Mouse (Mus musculus): ENCODE results near the gene Armc10. TPM values are rescaled to one million over a fixed set of nuclear protein-coding genes. Genes with fewer than 3 reads are reported as not detected.

Armc10 gene
- polyA plus RNA-seq, 1 experiment from 2014 or later = 54.4 TPM

- WGBS = 69% methylated on average over 3 of the region's 3 CpGs
- no peak for TF ChIP-seq CTCF (IDR thresholded peaks at IDR 0.05; ENCODE audit: low read depth)
- no peaks in the 10 kb centered on the region for H3K9me3 ChIP-seq (ENCODE audit: low read depth, low read length)
Observed at GRCm38 (mm10) chr5:21616450-21617009, 29.1 kb upstream of the Armc10 start.

GRCm38 (mm10) chr5:21625916-21626315 lies 19.7 kb upstream of the Armc10 start:
- no peak overlapping the region for H3K4me2 ChIP-seq
- H3K36me3 ChIP-seq (ENCODE audit: insufficient read depth) = no peaks in the 10 kb centered on the region
- no peak overlapping the region for H3K27ac ChIP-seq (ENCODE audit: low read depth)
- no peak for DNase-seq
- no peak for ATAC-seq (ENCODE audit: insufficient read depth)
- no peaks in the 10 kb centered on the region for H3K4me1 ChIP-seq (ENCODE audit: insufficient read depth)
- TF ChIP-seq CTCF (IDR thresholded peaks at IDR 0.05; ENCODE audit: low read depth) = no peak
- H3K9ac ChIP-seq = no peak overlapping the region
- no peaks in the 10 kb centered on the region for H3K27me3 ChIP-seq (ENCODE audit: insufficient read depth, low read length)
- H3K4me3 ChIP-seq (ENCODE audit: low read depth, low read length) = no peak overlapping the region
- H3K9me3 ChIP-seq (ENCODE audit: low read depth, low read length) = no peaks in the 10 kb centered on the region

More at GRCm38 (mm10) chr5:21616450-21617009, 29.1 kb upstream of the Armc10 start:
- DNase-seq = no peak
- H3K27me3 ChIP-seq (ENCODE audit: insufficient read depth, low read length) = no peaks in the 10 kb centered on the region
- no peak for ATAC-seq (ENCODE audit: insufficient read depth)
- H3K4me3 ChIP-seq (ENCODE audit: low read depth, low read length) = no peak overlapping the region
- H3K4me1 ChIP-seq (ENCODE audit: insufficient read depth) = no peaks in the 10 kb centered on the region
- H3K36me3 ChIP-seq (ENCODE audit: insufficient read depth) = no peaks in the 10 kb centered on the region
- no peak overlapping the region for H3K4me2 ChIP-seq
- no peak overlapping the region for H3K27ac ChIP-seq (ENCODE audit: low read depth)
- H3K9ac ChIP-seq = no peak overlapping the region

GRCm38 (mm10) chr5:21640961-21641360 lies 4.7 kb upstream of the Armc10 start:
- no peak overlapping the region for H3K27ac ChIP-seq (ENCODE audit: low read depth)
- H3K9me3 ChIP-seq (ENCODE audit: low read depth, low read length) = no peaks in the 10 kb centered on the region
- no peak overlapping the region for H3K4me2 ChIP-seq
- H3K4me3 ChIP-seq (ENCODE audit: low read depth, low read length) = no peak overlapping the region
- peak; percentile 80 for TF ChIP-seq CTCF (IDR thresholded peaks at IDR 0.05; ENCODE audit: low read depth)
- peak; percentile 84 for DNase-seq
- no peak overlapping the region for H3K9ac ChIP-seq
- no peaks in the 10 kb centered on the region for H3K4me1 ChIP-seq (ENCODE audit: insufficient read depth)
- WGBS = 2% methylated on average over 1 of the region's 1 CpGs
- H3K36me3 ChIP-seq (ENCODE audit: insufficient read depth) = no peaks in the 10 kb centered on the region
- no peaks in the 10 kb centered on the region for H3K27me3 ChIP-seq (ENCODE audit: insufficient read depth, low read length)
- ATAC-seq (ENCODE audit: insufficient read depth) = no peak

DNA sequence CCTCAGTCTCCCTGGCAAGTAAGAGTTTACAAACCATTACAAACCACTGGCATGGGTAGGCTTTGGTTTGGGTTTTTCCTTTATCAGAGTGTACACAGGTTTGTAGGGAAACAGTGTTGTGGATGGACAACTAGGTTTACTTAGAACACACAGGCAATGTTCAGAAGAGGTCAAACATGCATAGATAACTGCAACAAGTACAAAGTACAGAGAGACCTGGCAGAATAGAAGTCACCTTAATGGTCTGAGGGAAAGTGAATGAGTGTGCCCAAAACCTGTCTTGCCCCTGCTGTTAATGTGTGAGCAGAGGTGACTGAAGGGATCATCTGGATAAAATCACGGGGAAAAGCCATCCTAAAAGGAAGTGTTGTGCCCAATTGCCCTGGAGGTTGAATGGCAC lies 2.0 kb upstream of the Armc10 start:
- H3K4me1 ChIP-seq (ENCODE audit: insufficient read depth) = peaks cover 3% of the 10 kb centered on the region; the same call in 1 of the 2 replicates
- WGBS = 24% methylated on average over 1 of the region's 1 CpGs
- no peak overlapping the region for H3K9ac ChIP-seq
- H3K27ac ChIP-seq (ENCODE audit: low read depth) = no peak overlapping the region
- ATAC-seq (ENCODE audit: insufficient read depth) = no peak
- no peak overlapping the region for H3K4me3 ChIP-seq (ENCODE audit: low read depth, low read length)
- H3K27me3 ChIP-seq (ENCODE audit: insufficient read depth, low read length) = no peaks in the 10 kb centered on the region
- no peak for TF ChIP-seq CTCF (IDR thresholded peaks at IDR 0.05; ENCODE audit: low read depth)
- peaks cover 9% of the 10 kb centered on the region for H3K36me3 ChIP-seq (ENCODE audit: insufficient read depth)
- no peaks in the 10 kb centered on the region for H3K9me3 ChIP-seq (ENCODE audit: low read depth, low read length)
- H3K4me2 ChIP-seq = no peak overlapping the region
- no peak for DNase-seq

- no peak for DNase-seq
- Histone ChIP-seq H3K4me2 (peak overlapping the region; percentile 61), H3K9ac (no peak overlapping the region), H3K9me3 (ENCODE audit: low read depth, low read length) (no peaks in the 10 kb centered on the region), H3K27ac (ENCODE audit: low read depth) (peak overlapping the region; percentile 58), H3K36me3 (ENCODE audit: insufficient read depth) (peaks cover 22% of the 10 kb centered on the region), H3K27me3 (ENCODE audit: insufficient read depth, low read length) (no peaks in the 10 kb centered on the region), H3K4me1 (ENCODE audit: insufficient read depth) (peaks cover 3% of the 10 kb centered on the region; the same call in 1 of the 2 replicates), H3K4me3 (ENCODE audit: low read depth, low read length) (peak overlapping the region; percentile 71)
- ATAC-seq (ENCODE audit: insufficient read depth) = peak; percentile 3; the same call in 1 of the 2 replicates
- 10% methylated on average over 14 of the region's 14 CpGs for WGBS
- TF ChIP-seq CTCF (IDR thresholded peaks at IDR 0.05; ENCODE audit: low read depth) = peak; percentile 46
Observed at GRCm38 (mm10) chr5:21644891-21645438, 648 bp upstream of the Armc10 start.

GRCm38 (mm10) chr5:21646133-21646491 lies 499 bp downstream of the Armc10 start:
- H3K27me3 ChIP-seq (ENCODE audit: insufficient read depth, low read length) = no peaks in the 10 kb centered on the region
- H3K9ac ChIP-seq = peak overlapping the region; percentile 74
- TF ChIP-seq CTCF (IDR thresholded peaks at IDR 0.05; ENCODE audit: low read depth) = no peak
- peaks cover 3% of the 10 kb centered on the region; the same call in 1 of the 2 replicates for H3K4me1 ChIP-seq (ENCODE audit: insufficient read depth)
- H3K9me3 ChIP-seq (ENCODE audit: low read depth, low read length) = no peaks in the 10 kb centered on the region
- peak overlapping the region; percentile 71 for H3K4me3 ChIP-seq (ENCODE audit: low read depth, low read length)
- peak overlapping the region; percentile 87 for H3K27ac ChIP-seq (ENCODE audit: low read depth)
- no peak; the same call in none of the 2 replicates for ATAC-seq (ENCODE audit: insufficient read depth)
- WGBS = under 1% methylated on average over 25 of the region's 25 CpGs
- peaks cover 34% of the 10 kb centered on the region for H3K36me3 ChIP-seq (ENCODE audit: insufficient read depth)
- no peak for DNase-seq
- H3K4me2 ChIP-seq = peak overlapping the region; percentile 61

GRCm38 (mm10) chr5:21650736-21651135 lies 5.1 kb downstream of the Armc10 start:
- ATAC-seq (ENCODE audit: insufficient read depth) (no peak), DNase-seq (no peak)
- Histone ChIP-seq H3K4me3 (ENCODE audit: low read depth, low read length) (no peak overlapping the region), H3K4me1 (ENCODE audit: insufficient read depth) (peaks cover 3% of the 10 kb centered on the region; the same call in 1 of the 2 replicates), H3K27ac (ENCODE audit: low read depth) (no peak overlapping the region), H3K36me3 (ENCODE audit: insufficient read depth) (peaks cover 64% of the 10 kb centered on the region), H3K9ac (no peak overlapping the region), H3K9me3 (ENCODE audit: low read depth, low read length) (no peaks in the 10 kb centered on the region), H3K27me3 (ENCODE audit: insufficient read depth, low read length) (no peaks in the 10 kb centered on the region), H3K4me2 (no peak overlapping the region)
- WGBS = 66% methylated on average over 2 of the region's 2 CpGs
- TF ChIP-seq CTCF (IDR thresholded peaks at IDR 0.05; ENCODE audit: low read depth) = no peak

All from lung, embryonic 14.5 days (tissue).